Mouse (Mus musculus): ENCODE results near the gene B130006D01Rik. TPM values are rescaled to one million over a fixed set of nuclear protein-coding genes. Genes with fewer than 3 reads are reported as not detected.

The B130006D01Rik gene
- total and polyA plus RNA-seq, 3 experiments: 0.10 to 0.38 (median 0.15) TPM

- TF ChIP-seq CHD2 (IDR thresholded peaks at IDR 0.05; ENCODE audit: low read length) (peak; percentile 85), MXI1 (IDR thresholded peaks at IDR 0.05; ENCODE audit: low read depth, low read length) (peak; percentile 71), TCF12 (IDR thresholded peaks at IDR 0.05; ENCODE audit: low read depth, low read length) (peak; percentile 62; the same call in 1 of the 2 replicates), POLR2A (IDR thresholded peaks at IDR 0.05; ENCODE audit: low read depth, low read length) (peak; percentile 77; the same call in 1 of the 2 replicates), MYC (IDR thresholded peaks at IDR 0.05; ENCODE audit: low read depth, low read length) (no peak; the same call in 1 of the 2 replicates), NELFE (IDR thresholded peaks at IDR 0.05; ENCODE audit: low read depth, low read length) (peak; percentile 14; the same call in 1 of the 2 replicates), ZMIZ1 (IDR thresholded peaks at IDR 0.05; ENCODE audit: low read depth, low read length) (no peak)
Observed at GRCm38 (mm10) chr11:95712563-95713224, 10.7 kb upstream of the B130006D01Rik start, which contains the start of gene Zfp652 (continued).

DNA sequence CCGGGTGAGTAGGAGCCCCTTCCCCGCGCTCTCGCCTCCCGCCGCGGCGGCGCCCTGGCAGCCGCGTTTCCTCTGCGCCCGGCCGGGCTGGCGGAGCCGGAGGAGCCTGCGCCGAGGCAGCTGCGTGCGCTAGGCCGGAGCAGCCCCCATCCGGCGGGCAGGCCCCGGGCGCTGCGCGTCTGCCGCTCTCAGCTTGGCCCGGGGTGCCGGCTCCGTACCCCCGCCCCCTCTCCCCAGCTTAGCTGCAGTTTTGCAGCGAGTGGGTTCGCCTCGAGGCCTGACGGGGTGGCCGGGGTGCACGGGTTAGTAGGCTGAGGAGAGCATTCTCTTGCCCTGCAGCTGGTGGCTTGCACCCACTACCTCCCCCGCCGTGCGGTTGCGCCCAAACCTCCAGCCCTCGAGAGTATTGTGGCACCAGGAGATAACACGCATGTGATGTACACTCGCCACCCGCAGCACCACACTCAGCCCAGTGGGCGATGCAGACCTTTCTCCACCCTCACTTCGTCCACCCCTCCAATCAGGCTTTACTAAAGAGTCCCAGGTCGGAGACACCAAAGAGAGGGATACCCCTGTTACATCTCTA is 10.1 kb upstream of the B130006D01Rik start:
- in situ Hi-C loops (cut with MboI; ENCODE audit: low pct_ligation_motif_present, low pct_unique_long_range_greater_than_20kb, low sequenced_read_pairs): no loop called here
- peak; percentile 35 for DNase-seq (ENCODE audit: extremely low read depth)

GRCm38 (mm10) chr11:95713811-95714241 is 9.6 kb upstream of the B130006D01Rik start:
- dilution Hi-C loops (cut with MboI; ENCODE audit: extremely low pct_ligation_motif_present, extremely low pct_unique_long_range_greater_than_20kb, low sequenced_read_pairs): no loop called here
- H3K4me1 ChIP-seq (ENCODE audit: control insufficient read depth in 1 of 2, insufficient read depth in 2 of 2): peaks cover 6 to 32% of the 10 kb centered on the region in 2 experiments; a peak in 3 of 4 replicates
- peaks cover 25% of the 10 kb centered on the region for H3K79me2 ChIP-seq (replicated peaks; ENCODE audit: control insufficient read depth, extremely low read depth, insufficient read depth, poor library complexity, severe bottlenecking)
- H3K9me3 ChIP-seq (replicated peaks; ENCODE audit: low read length): no peaks in the 10 kb centered on the region
- no peak overlapping the region for H3K27ac ChIP-seq (ENCODE audit: insufficient read depth, low read depth)
- in situ Hi-C loops (cut with MboI; ENCODE audit: low pct_ligation_motif_present, low pct_unique_long_range_greater_than_20kb, low sequenced_read_pairs): no loop called here
- H3K4me3 ChIP-seq (replicated peaks in 1 of 3; ENCODE audit: low read depth in 2 of 3, low read length in 2 of 3, poor library complexity in 1 of 3): peak overlapping the region; percentile 89 to 92 (median 90)
- peak overlapping the region; percentile 99 for H3K4me2 ChIP-seq (ENCODE audit: insufficient read depth, low read depth, poor library complexity, severe bottlenecking)
- H3K36me3 ChIP-seq (replicated peaks in 1 of 2; ENCODE audit: control insufficient read depth in 1 of 2, insufficient read depth in 1 of 2, low read length in 1 of 2): peaks cover 0 to 4% of the 10 kb centered on the region in 2 experiments
- peak; percentile 29 for DNase-seq (ENCODE audit: extremely low read depth)
- peaks cover 2% of the 10 kb centered on the region for H3K27me3 ChIP-seq (replicated peaks)
- TF ChIP-seq ELF1 (IDR thresholded peaks at IDR 0.05; ENCODE audit: low read depth, low read length) (peak; percentile 49; the same call in 1 of the 2 replicates), GABPA (IDR thresholded peaks at IDR 0.05; ENCODE audit: insufficient replicate concordance, low read depth, low read length) (no peak), BHLHE40 (IDR thresholded peaks at IDR 0.05; ENCODE audit: low read depth, low read length) (peak; percentile 17; the same call in 1 of the 2 replicates), SIN3A (IDR thresholded peaks at IDR 0.05; ENCODE audit: low read length) (peak; percentile 30; the same call in 1 of the 2 replicates)
- H3K9ac ChIP-seq (ENCODE audit: insufficient read depth, low read depth): peak overlapping the region; percentile 89

More for the DNA sequence above, 10.1 kb upstream of the B130006D01Rik start:
- H3K9me3 ChIP-seq (replicated peaks; ENCODE audit: low read length): no peaks in the 10 kb centered on the region
- H3K4me1 ChIP-seq (ENCODE audit: control insufficient read depth in 1 of 2, insufficient read depth in 2 of 2): peaks cover 6 to 32% of the 10 kb centered on the region in 2 experiments; a peak in 3 of 4 replicates
- peak overlapping the region; percentile 89 to 92 (median 90) for H3K4me3 ChIP-seq (replicated peaks in 1 of 3; ENCODE audit: low read depth in 2 of 3, low read length in 2 of 3, poor library complexity in 1 of 3)
- 0 out of 2 replicates have a peak, but pooled peaks have one; percentile 18 for TF ChIP-seq MYC (IDR thresholded peaks at IDR 0.05; ENCODE audit: low read depth, low read length)
- TF ChIP-seq MEF2A (IDR thresholded peaks at IDR 0.05; ENCODE audit: borderline replicate concordance, low read depth, low read length): peak; percentile 15; the same call in 1 of the 2 replicates
- TF ChIP-seq TCF12 (IDR thresholded peaks at IDR 0.05; ENCODE audit: low read depth, low read length): 0 out of 2 replicates have a peak, but pooled peaks have one; percentile 9
- no peak for TF ChIP-seq ZC3H11A (IDR thresholded peaks at IDR 0.05; ENCODE audit: low read depth, low read length)
- peak; percentile 51; the same call in 1 of the 2 replicates for TF ChIP-seq SIN3A (IDR thresholded peaks at IDR 0.05; ENCODE audit: low read length)
- no peak for TF ChIP-seq MAFK (IDR thresholded peaks at IDR 0.05; ENCODE audit: insufficient replicate concordance, low read length)
- peak; percentile 39; the same call in 1 of the 2 replicates for TF ChIP-seq MAX (IDR thresholded peaks at IDR 0.05; ENCODE audit: low read length)
- no peak for TF ChIP-seq RCOR1 (conservative IDR thresholded peaks at IDR 0.05; ENCODE audit: low read depth, low read length)
- 0 out of 2 replicates have a peak, but pooled peaks have one; percentile 16 for TF ChIP-seq BHLHE40 (IDR thresholded peaks at IDR 0.05; ENCODE audit: low read depth, low read length)
- peak; percentile 48; the same call in 1 of the 2 replicates for TF ChIP-seq NRF1 (IDR thresholded peaks at IDR 0.05; ENCODE audit: low read depth, low read length)
- TF ChIP-seq UBTF (IDR thresholded peaks at IDR 0.05; ENCODE audit: low read depth, low read length): peak; percentile 58
- peaks cover 25% of the 10 kb centered on the region for H3K79me2 ChIP-seq (replicated peaks; ENCODE audit: control insufficient read depth, extremely low read depth, insufficient read depth, poor library complexity, severe bottlenecking)
- peak overlapping the region; percentile 89 for H3K9ac ChIP-seq (ENCODE audit: insufficient read depth, low read depth)
- dilution Hi-C loops (cut with MboI; ENCODE audit: extremely low pct_ligation_motif_present, extremely low pct_unique_long_range_greater_than_20kb, low sequenced_read_pairs): no loop called here
- peak overlapping the region; percentile 99 for H3K4me2 ChIP-seq (ENCODE audit: insufficient read depth, low read depth, poor library complexity, severe bottlenecking)
- peak overlapping the region; percentile 37 for H3K27ac ChIP-seq (ENCODE audit: insufficient read depth, low read depth)
- H3K27me3 ChIP-seq (replicated peaks): peaks cover 2% of the 10 kb centered on the region
- peaks cover 0 to 4% of the 10 kb centered on the region in 2 experiments for H3K36me3 ChIP-seq (replicated peaks in 1 of 2; ENCODE audit: control insufficient read depth in 1 of 2, insufficient read depth in 1 of 2, low read length in 1 of 2)

Measured in CH12.LX (cell line).